Comparison of ENCODE assay signal across 8 mouse cellular contexts in the genomic region with DNA sequence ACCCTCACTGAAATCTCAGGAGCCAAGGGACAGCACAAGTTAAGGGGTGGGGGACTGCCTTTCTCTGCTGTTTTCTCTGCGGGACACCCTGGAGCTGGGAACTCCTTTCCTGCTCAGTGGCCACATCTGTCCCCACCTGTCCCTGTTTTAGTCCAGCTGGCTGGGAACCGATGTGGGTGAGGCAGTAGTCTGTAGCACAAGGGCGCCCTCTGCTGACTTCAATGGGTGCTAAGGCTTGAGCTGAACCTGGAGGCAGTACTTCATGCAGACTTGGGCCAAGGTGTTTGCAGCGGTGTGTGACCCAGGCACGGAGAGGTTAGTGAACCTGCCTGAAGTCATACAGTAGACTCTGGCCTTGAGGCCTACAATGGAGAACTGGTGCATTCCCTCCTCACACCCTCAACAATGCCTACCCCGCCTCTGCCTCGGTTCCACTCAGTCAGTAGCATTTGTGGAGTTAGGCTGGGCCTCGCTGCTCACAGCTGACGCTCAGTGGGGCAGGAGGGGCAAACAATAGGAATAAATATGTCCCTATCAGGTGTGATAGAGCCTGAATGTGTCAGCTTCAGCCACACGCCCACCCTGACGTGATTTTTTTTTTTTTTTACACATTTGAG. TPM values are rescaled to one million over a fixed set of nuclear protein-coding genes. Genes with fewer than 3 reads are reported as not detected.
DNase-seq lines count a peak whose midpoint lies in the region; ATAC-seq lines count a peak whose summit lies in the region.

No protein-coding gene starts in this region.

- no peak overlapping the region for H3K27ac ChIP-seq in hindbrain, embryonic 14.5 days

- DNase-seq in Muller cell, postnatal 12 days (ENCODE audit: inconsistent ontology term): peak; percentile 64
- peak; percentile 93 to 96 for DNase-seq in cerebellum, postnatal 10 days
- DNase-seq in frontal cortex, postnatal 25 days (ENCODE audit: low spot score in 2 of 2): peak; percentile 86 to 87
- DNase-seq in hindbrain, embryonic 14.5 days (ENCODE audit: low spot score): peak; percentile 90
- DNase-seq in layer of hippocampus, postnatal 25 days (ENCODE audit: extremely low spot score in 1 of 2, low spot score in 1 of 2): peak; percentile 87 to 95
- DNase-seq in lung, postnatal 14 days: peak; percentile 97
- DNase-seq in retina, postnatal 1 day: peak; percentile 86
- DNase-seq in thymus, postnatal 4 days: peak; percentile 94

- H3K4me1 ChIP-seq in hindbrain, embryonic 14.5 days (replicated peaks; ENCODE audit: control insufficient read depth, insufficient read depth, low read length): no peaks in the 10 kb centered on the region

- WGBS in hindbrain, embryonic 14.5 days: 31% methylated on average over 11 of the region's 11 CpGs

- no peaks in the 10 kb centered on the region for H3K27me3 ChIP-seq in hindbrain, embryonic 14.5 days (ENCODE audit: control insufficient read depth, insufficient read depth, low read length)

- no peak overlapping the region for H3K4me2 ChIP-seq in hindbrain, embryonic 14.5 days (replicated peaks)

- H3K9me3 ChIP-seq in hindbrain, embryonic 14.5 days (ENCODE audit: control insufficient read depth, low read length): no peaks in the 10 kb centered on the region

- no peak overlapping the region for H3K4me3 ChIP-seq in hindbrain, embryonic 14.5 days (replicated peaks; ENCODE audit: low read length)

- peaks cover 24% of the 10 kb centered on the region for H3K36me3 ChIP-seq in hindbrain, embryonic 14.5 days (replicated peaks; ENCODE audit: control insufficient read depth, insufficient read depth)

- H3K9ac ChIP-seq in hindbrain, embryonic 14.5 days: no peak overlapping the region

- ATAC-seq in hindbrain, embryonic 14.5 days (ENCODE audit: low FRiP score): peak; percentile 78; the same call in 1 of the 2 replicates

RNA-seq across cellular contexts. Expression of a gene that starts 26.6 kb away (rescaled TPM):
- polyA plus RNA-seq in hindbrain, embryonic 14.5 days (2014; fragmentation: Nextera tagmentation; extraction: Ambion mirVana): 302 and 313 TPM in 2 replicates
- total RNA-seq in layer of hippocampus, postnatal 25 days (2021): 100 to 1,000 TPM; 213 to 235 TPM

RNA-seq across cellular contexts. Expression of a gene that starts 56.0 kb away (rescaled TPM):
- 15.5 and 19.8 TPM in 2 replicates for polyA plus RNA-seq in hindbrain, embryonic 14.5 days (2014; fragmentation: Nextera tagmentation; extraction: Ambion mirVana)
- 10 to 100 TPM; 51.0 to 51.3 TPM for total RNA-seq in layer of hippocampus, postnatal 25 days (2021)
